Mouse (Mus musculus) embryonic fibroblast, embryonic 13.5 days (primary cell): ENCODE measurements at regions not wholly inside any gene's neighbourhood (a gene's known extent, or its start where the extent isn't known, plus 50 kb on each side); places are given as distances from the start of the nearest gene placed in this dataset.

Experiments used
- CTCF ChIP-seq: IDR thresholded peaks from 2 replicates; pipeline ENCODE4 v1.5.1; 2011; ENCODE audit warnings: mild to moderate bottlenecking, control low read depth, low read length, moderate library complexity, borderline replicate concordance; ENCODE audit not compliant: insufficient read depth
- POLR2A ChIP-seq: IDR thresholded peaks from 2 replicates; pipeline ENCODE4 v1.6.1; 2011; ENCODE audit warnings: low read depth, mild to moderate bottlenecking, control low read depth, low read length, moderate library complexity

- TF ChIP-seq CTCF: no peak
- no peak for TF ChIP-seq POLR2A
Observed at GRCm38 (mm10) chr5:17280203-17280602, 92.8 kb upstream of the Speer4f2 start.
